Mouse (Mus musculus): Measurements from ENCODE around the gene Ipo11.

DNA sequence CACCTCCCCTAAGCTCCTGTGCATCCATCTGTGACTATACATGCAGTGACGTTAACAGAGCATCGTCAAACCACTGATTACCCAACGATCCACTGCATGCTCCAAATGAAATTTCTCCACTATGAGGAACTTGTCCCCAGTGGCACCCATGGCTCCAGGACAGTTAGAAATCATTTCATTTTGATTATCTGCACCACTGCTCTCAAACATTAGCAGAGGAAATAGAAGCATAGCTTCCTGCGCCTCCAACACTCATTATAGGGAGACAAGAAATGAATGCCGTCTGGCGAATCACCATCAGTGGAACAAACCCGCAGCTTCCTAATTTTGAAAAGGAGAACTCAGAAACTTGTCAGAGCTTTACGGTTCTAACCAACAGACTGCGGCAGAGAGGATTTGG, 123.7 kb downstream of the Ipo11 start:
- no peak for TF ChIP-seq EP300 (IDR thresholded peaks at IDR 0.05; ENCODE audit: low read depth)
- TF ChIP-seq CTCF (IDR thresholded peaks at IDR 0.05; ENCODE audit: low read depth) = no peak
